Mouse (Mus musculus): Measurements from ENCODE around the gene Krt42. TPM values are rescaled to one million over a fixed set of nuclear protein-coding genes. Genes with fewer than 3 reads are reported as not detected.

Gene Krt42
- polyA plus RNA-seq, 1 experiment from 2014 or later: not detected

DNA sequence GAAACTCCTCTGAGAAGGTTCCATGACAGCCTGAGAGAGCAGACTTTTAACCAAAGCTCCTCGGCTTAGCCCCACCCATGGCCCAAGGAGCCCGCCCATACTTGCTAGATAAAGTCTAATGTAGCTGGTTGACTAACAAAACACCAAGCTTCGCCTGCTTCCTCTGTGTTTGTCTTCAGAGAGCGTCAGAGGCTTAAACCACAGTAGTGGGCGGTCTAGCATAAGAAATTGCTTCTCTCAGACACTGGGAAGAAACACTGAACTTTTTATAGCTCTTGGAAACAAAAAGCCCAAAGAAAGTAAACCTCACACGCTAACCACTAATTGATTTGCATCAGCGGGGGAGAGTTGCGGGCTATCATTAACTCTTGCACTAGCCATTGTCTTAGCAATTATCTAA lies 47.9 kb downstream of the Krt42 start:
- Histone ChIP-seq H3K36me3 (replicated peaks) (no peaks in the 10 kb centered on the region), H3K27me3 (ENCODE audit: poor library complexity, severe bottlenecking) (no peaks in the 10 kb centered on the region), H3K4me1 (peaks cover 8% of the 10 kb centered on the region; the same call in 1 of the 2 replicates), H3K4me3 (no peak overlapping the region), H3K27ac (no peak overlapping the region), H3K9me3 (peaks cover 12% of the 10 kb centered on the region; the same call in 1 of the 2 replicates)
- DNase-seq (ENCODE audit: extremely low spot score, low spot score): no peak
- WGBS: 71% methylated on average over 8 of the region's 8 CpGs

DNA sequence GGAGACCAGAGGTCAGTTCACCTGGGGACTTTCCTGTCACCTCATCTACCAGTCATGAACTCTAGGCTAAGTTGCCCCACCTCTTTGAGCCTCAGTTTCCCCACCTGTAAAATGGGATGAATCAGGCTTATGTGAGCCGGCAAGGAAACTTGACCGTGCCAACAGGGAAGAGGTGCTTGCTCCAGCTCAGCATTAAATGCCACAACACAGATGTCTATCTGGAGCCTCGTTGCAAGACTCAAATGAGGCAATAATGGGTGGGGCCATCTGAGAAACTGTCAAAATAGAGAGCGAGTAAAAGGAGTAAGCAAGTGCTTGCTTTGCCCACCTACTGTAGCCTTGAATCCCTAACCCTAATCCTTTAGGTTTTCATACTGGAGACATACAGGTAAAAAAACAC lies 50.4 kb downstream of the Krt42 start:
- Histone ChIP-seq H3K27me3 (ENCODE audit: poor library complexity, severe bottlenecking) (no peaks in the 10 kb centered on the region), H3K4me3 (no peak overlapping the region), H3K36me3 (replicated peaks) (no peaks in the 10 kb centered on the region), H3K9me3 (no peaks in the 10 kb centered on the region; the same call in 1 of the 2 replicates), H3K27ac (no peak overlapping the region), H3K4me1 (peaks cover 8% of the 10 kb centered on the region; the same call in 1 of the 2 replicates)
- DNase-seq (ENCODE audit: extremely low spot score, low spot score): no peak
- WGBS: 87% methylated on average over 4 of the region's 4 CpGs

Other genes with a start within 250 kb of the Krt42 start
- gene Krt33b, start 240.0 kb downstream of the Krt42 start, polyA plus RNA-seq (2016; fragmentation: Nextera tagmentation; extraction: Ambion mirVana): not detected in 2 replicates
- not detected in 2 replicates for gene Krt34, start 228.3 kb downstream of the Krt42 start, polyA plus RNA-seq (2016; fragmentation: Nextera tagmentation; extraction: Ambion mirVana)
- not detected in 2 replicates for gene Krt31, start 219.3 kb downstream of the Krt42 start, polyA plus RNA-seq (2016; fragmentation: Nextera tagmentation; extraction: Ambion mirVana)
- not detected in 2 replicates for gene Krt32, start 181.6 kb downstream of the Krt42 start, polyA plus RNA-seq (2016; fragmentation: Nextera tagmentation; extraction: Ambion mirVana)
- gene Krt35, start 173.6 kb downstream of the Krt42 start, polyA plus RNA-seq (2016; fragmentation: Nextera tagmentation; extraction: Ambion mirVana): not detected in 2 replicates
- gene Krt36, start 164.2 kb downstream of the Krt42 start, polyA plus RNA-seq (2016; fragmentation: Nextera tagmentation; extraction: Ambion mirVana): not detected in 2 replicates
- gene Krt13, start 148.3 kb downstream of the Krt42 start, polyA plus RNA-seq (2016; fragmentation: Nextera tagmentation; extraction: Ambion mirVana): not detected in 2 replicates
- gene Krt15, start 133.9 kb downstream of the Krt42 start, polyA plus RNA-seq (2016; fragmentation: Nextera tagmentation; extraction: Ambion mirVana): 0.55 and 0.77 TPM in 2 replicates
- gene Krt19, start 121.2 kb downstream of the Krt42 start, polyA plus RNA-seq (2016; fragmentation: Nextera tagmentation; extraction: Ambion mirVana): 5.3 and 5.4 TPM in 2 replicates
- gene Krt9, start 76.6 kb downstream of the Krt42 start, polyA plus RNA-seq (2016; fragmentation: Nextera tagmentation; extraction: Ambion mirVana): not detected in 2 replicates
- gene Krt14, start 62.3 kb downstream of the Krt42 start, polyA plus RNA-seq (2016; fragmentation: Nextera tagmentation; extraction: Ambion mirVana): 1.9 and 2.0 TPM in 2 replicates
- not detected in 2 replicates for gene Krt16, start 21.0 kb downstream of the Krt42 start, polyA plus RNA-seq (2016; fragmentation: Nextera tagmentation; extraction: Ambion mirVana)
- gene Krt17, start 8.8 kb downstream of the Krt42 start, polyA plus RNA-seq (2016; fragmentation: Nextera tagmentation; extraction: Ambion mirVana): not detected in 2 replicates
- gene Eif1, start 50.0 kb upstream of the Krt42 start, polyA plus RNA-seq (2016; fragmentation: Nextera tagmentation; extraction: Ambion mirVana): 1,690 and 1,733 TPM in 2 replicates
- gene Gast, start 64.5 kb upstream of the Krt42 start, polyA plus RNA-seq (2016; fragmentation: Nextera tagmentation; extraction: Ambion mirVana): not detected in 2 replicates
- gene Hap1, start 86.3 kb upstream of the Krt42 start, polyA plus RNA-seq (2016; fragmentation: Nextera tagmentation; extraction: Ambion mirVana): 46.7 and 47.5 TPM in 2 replicates
- gene Jup, start 127.9 kb upstream of the Krt42 start, polyA plus RNA-seq (2016; fragmentation: Nextera tagmentation; extraction: Ambion mirVana): 27.2 and 29.1 TPM in 2 replicates
- 18.7 and 20.5 TPM in 2 replicates for gene P3h4, start 145.0 kb upstream of the Krt42 start, polyA plus RNA-seq (2016; fragmentation: Nextera tagmentation; extraction: Ambion mirVana)
- 37.5 and 37.6 TPM in 2 replicates for gene Fkbp10, start 145.8 kb upstream of the Krt42 start, polyA plus RNA-seq (2016; fragmentation: Nextera tagmentation; extraction: Ambion mirVana)
- 122 and 125 TPM in 2 replicates for gene Nt5c3b, start 171.9 kb upstream of the Krt42 start, polyA plus RNA-seq (2016; fragmentation: Nextera tagmentation; extraction: Ambion mirVana)
- gene Klhl10, start 172.0 kb upstream of the Krt42 start, polyA plus RNA-seq (2016; fragmentation: Nextera tagmentation; extraction: Ambion mirVana): 0.51 and 0.76 TPM in 2 replicates
- 8.2 and 10.0 TPM in 2 replicates for gene Klhl11, start 202.9 kb upstream of the Krt42 start, polyA plus RNA-seq (2016; fragmentation: Nextera tagmentation; extraction: Ambion mirVana)